Mouse (Mus musculus): ENCODE measurements around the gene Cebpa. TPM values are rescaled to one million over a fixed set of nuclear protein-coding genes. Genes with fewer than 3 reads are reported as not detected.

Cebpa gene
- total RNA-seq, 4 experiments from 2014 or later = 3.0 to 10.9 (median 6.4) TPM

GRCm38 (mm10) chr7:35145068-35145467 is 26.0 kb downstream of the Cebpa start:
- no peak for DNase-seq (ENCODE audit: low spot score in 2 of 2)

- DNase-seq (ENCODE audit: low spot score in 2 of 2) = peak in 1 of 2 experiments; percentile 60
Measured at GRCm38 (mm10) chr7:35146269-35146668, 27.2 kb downstream of the Cebpa start.

GRCm38 (mm10) chr7:35149616-35150433 is 30.7 kb downstream of the Cebpa start:
- DNase-seq (ENCODE audit: low spot score in 2 of 2) = no peak

- no peak for DNase-seq (ENCODE audit: low spot score in 2 of 2)
Measured at GRCm38 (mm10) chr7:35150860-35151259, 31.8 kb downstream of the Cebpa start.

DNA sequence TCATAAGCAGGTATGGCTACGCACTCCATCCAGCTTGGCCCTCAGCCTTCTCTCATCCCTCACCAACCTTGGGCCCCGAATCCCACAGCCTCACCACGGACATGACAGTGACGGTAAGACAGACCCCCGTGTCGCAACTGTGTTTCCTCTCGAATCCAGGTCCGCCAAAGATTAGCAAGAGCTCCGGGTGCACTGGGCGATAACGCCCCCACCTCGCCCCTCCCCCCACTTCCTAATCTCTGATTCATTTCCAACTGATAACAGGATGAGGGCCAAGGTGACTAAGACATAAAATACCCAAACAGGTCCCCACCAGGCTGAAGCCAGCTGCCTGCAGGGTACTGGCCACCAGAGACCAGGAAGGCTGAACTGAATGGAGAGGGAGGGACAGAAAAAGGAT is 35.4 kb downstream of the Cebpa start:
- DNase-seq (ENCODE audit: low spot score in 2 of 2) = no peak

GRCm38 (mm10) chr7:35156561-35157477 is 37.7 kb downstream of the Cebpa start:
- DNase-seq (ENCODE audit: low spot score in 2 of 2) = no peak

DNA sequence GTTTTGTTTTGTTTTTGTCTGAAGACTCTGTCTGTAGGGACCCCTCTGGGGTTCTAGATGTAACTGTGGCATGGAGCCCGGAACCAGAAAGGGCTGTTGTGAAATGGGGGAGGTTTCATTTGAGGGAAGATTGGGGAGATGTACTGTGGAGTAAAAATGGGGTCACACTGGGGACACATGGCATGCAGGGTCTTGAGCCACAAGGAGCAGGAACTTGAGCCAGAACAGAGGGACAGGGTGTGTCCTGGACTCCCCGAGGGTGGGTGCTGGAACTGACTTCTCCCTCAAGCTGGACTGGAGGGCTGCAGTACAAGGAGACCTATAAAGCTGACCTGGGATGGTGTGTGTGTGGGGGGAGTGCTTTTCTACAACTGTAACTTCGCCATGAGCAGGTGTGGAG is 38.4 kb downstream of the Cebpa start:
- no peak for DNase-seq (ENCODE audit: low spot score in 2 of 2)

GRCm38 (mm10) chr7:35162443-35162842 is 43.4 kb downstream of the Cebpa start:
- no peak for DNase-seq (ENCODE audit: low spot score in 2 of 2)

GRCm38 (mm10) chr7:35163600-35163999 is 44.5 kb downstream of the Cebpa start:
- DNase-seq (ENCODE audit: low spot score in 2 of 2) = no peak

DNA sequence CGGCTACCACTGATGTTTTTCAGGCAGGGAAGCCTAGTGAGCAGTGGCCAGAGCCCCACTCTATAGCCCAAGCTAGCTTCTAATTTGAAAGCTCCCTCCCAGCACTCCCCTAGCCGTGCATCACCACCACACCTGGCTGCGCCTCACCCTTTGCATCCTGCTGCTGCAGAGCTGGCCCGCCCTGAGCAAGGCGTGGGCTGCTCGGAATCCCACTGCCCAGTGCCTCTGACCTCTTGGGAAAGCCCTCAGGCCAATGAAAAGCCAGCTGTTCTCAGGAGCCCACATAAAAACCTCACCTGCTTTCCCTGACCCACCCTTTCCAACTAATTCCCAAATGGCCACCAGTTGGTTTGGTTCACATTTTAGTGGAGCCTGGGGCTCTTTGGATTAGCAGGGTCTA is 45.0 kb downstream of the Cebpa start:
- DNase-seq (ENCODE audit: low spot score in 2 of 2) = no peak

GRCm38 (mm10) chr7:35166988-35167387 is 47.9 kb downstream of the Cebpa start:
- no peak for DNase-seq (ENCODE audit: low spot score in 2 of 2)

GRCm38 (mm10) chr7:35167925-35168324 is 48.8 kb downstream of the Cebpa start:
- no peak for DNase-seq (ENCODE audit: low spot score in 2 of 2)

DNA sequence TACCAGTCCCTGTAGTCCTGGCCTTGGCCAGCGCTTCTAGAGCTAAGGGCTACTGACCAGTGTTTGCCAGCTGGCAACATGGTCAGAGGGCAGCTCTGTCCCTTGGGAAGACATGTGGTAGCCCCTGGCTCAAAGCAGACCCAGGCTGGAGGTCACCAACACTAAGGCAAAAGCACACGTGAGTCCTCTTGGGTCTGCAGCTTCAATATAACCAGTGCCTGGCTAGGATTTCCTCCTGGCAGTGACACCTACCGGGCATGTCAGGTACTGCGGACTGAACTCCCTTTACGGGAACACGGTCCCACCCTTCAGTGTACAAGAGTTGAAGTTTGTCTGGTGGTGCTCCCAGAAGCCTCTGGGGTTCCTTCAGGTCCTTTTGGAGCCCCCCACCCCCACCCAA is 50.2 kb downstream of the Cebpa start:
- DNase-seq (ENCODE audit: low spot score in 2 of 2) = peak; percentile 80 to 85

Small RNAs within 50 kb of the gene (microRNA-seq; reads per million reads assigned to microRNA genes)
- not detected for gene Gm25033

Other genes starting within 250 kb of the Cebpa start
- gene Pepd, start 206.9 kb upstream of the Cebpa start, total RNA-seq (2022) = 10 to 100 TPM; 27.4 to 31.8 (median 29.4) TPM
- 10 to 100 TPM; 33.0 to 39.8 (median 36.6) TPM for gene Cebpg, start 62.7 kb upstream of the Cebpa start, total RNA-seq (2022)
- gene Slc7a10, start 67.1 kb downstream of the Cebpa start, total RNA-seq (2022) = 1 to 10 TPM in 3 of 4 experiments, under 1 TPM in 1; 0.82 to 3.1 (median 1.9) TPM
- gene Lrp3, start 96.2 kb downstream of the Cebpa start, total RNA-seq (2022) = 1 to 10 TPM; 5.0 to 6.0 (median 5.3) TPM
- gene Gpatch1, start 199.1 kb downstream of the Cebpa start, total RNA-seq (2022) = 1 to 10 TPM; 6.8 to 7.8 (median 7.5) TPM
- 10 to 100 TPM in 1 of 4 experiments, 1 to 10 TPM in 3; 1.7 to 13.0 (median 3.2) TPM for gene Rhpn2, start 214.9 kb downstream of the Cebpa start, total RNA-seq (2022)